Mouse (Mus musculus): ENCODE results near the gene Gdf10. TPM values are rescaled to one million over a fixed set of nuclear protein-coding genes. Genes with fewer than 3 reads are reported as not detected.

Gene Gdf10
- total RNA-seq, 2 experiments from 2014 or later = 5.4 to 5.7 TPM

- DNase-seq = no peak
These were observed 17.4 kb downstream of the Gdf10 start, which contains the start of gene Gdf2 for GRCm38 (mm10) chr14:33940739-33941138. Gene Gdf2, plus strand, starts transcription at chr14:33941039.

- no peak for DNase-seq
These were observed 18.8 kb downstream of the Gdf10 start for GRCm38 (mm10) chr14:33942222-33942621.

GRCm38 (mm10) chr14:33946125-33946524 is 22.7 kb downstream of the Gdf10 start:
- no peak for DNase-seq

- DNase-seq = no peak
These were observed 29.0 kb downstream of the Gdf10 start for GRCm38 (mm10) chr14:33952233-33952981.

DNA sequence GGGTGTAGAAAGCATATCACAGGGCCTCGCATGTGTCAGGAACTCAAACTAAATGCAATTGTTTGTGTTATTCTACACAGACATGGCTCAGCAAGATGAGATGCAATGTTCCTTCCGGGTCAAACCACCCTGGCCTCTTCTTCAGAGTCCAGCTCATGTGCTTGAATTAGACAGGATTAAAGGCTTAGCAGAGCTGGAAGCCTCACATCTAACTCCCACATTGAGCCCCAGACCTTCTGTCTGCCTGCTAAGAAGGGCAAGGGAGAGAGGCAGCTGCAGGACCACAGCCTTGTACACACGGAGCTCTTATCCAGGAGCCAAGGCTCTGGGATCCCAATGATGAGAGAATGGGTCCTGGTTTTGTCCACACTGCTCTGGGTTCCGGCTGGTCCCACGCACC is 30.4 kb downstream of the Gdf10 start, which contains the start of gene Rbp3:
TSS of gene Rbp3 (plus strand) at position 243 of the 400 bp plus-strand sequence.
- no peak for DNase-seq

DNA sequence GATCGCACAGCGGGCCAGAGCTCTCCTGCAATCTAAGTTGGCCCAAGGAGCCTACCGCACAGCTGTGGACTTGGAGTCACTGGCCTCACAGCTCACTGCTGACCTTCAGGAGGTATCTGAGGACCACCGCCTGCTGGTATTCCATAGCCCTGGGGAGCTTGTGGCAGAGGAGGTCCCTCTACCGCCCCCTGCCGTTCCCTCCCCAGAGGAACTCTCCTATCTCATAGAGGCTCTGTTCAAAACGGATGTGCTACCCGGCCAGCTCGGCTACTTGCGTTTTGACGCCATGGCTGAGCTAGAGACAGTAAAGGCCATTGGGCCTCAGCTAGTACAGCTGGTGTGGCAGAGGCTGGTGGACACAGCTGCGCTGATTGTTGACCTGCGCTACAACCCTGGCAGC is 32.7 kb downstream of the Gdf10 start:
- no peak for DNase-seq

- DNase-seq = no peak
These were observed 34.8 kb downstream of the Gdf10 start for GRCm38 (mm10) chr14:33958186-33958585.

- no peak for DNase-seq
These were observed 35.5 kb downstream of the Gdf10 start for GRCm38 (mm10) chr14:33958841-33959240.

DNA sequence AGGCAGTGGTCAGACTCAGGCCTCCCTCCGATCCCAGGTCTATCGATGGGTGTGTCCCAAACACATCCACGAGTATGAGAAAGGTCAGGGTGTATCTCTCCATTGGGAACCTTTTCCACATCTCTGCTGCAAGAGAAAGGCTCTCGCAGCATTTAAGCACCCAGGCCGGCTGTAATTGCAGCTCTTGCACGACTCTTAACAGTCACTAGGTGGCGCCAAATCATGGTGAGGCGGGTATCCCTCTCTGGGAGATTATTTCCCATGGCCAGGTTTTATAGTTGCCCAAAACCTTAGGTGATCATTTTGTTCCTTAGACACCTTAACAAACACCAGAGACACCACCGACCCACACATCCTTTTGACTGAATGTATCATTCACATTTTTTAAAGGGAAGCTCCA is 36.0 kb downstream of the Gdf10 start:
- peak; percentile 46 to 59 for DNase-seq

- no peak for DNase-seq
These were observed 42.3 kb downstream of the Gdf10 start for GRCm38 (mm10) chr14:33965675-33966074.

- no peak for DNase-seq
These were observed 49.3 kb downstream of the Gdf10 start for GRCm38 (mm10) chr14:33972679-33973078.

GRCm38 (mm10) chr14:33974752-33975151 is 51.4 kb downstream of the Gdf10 start:
- DNase-seq = no peak

DNA sequence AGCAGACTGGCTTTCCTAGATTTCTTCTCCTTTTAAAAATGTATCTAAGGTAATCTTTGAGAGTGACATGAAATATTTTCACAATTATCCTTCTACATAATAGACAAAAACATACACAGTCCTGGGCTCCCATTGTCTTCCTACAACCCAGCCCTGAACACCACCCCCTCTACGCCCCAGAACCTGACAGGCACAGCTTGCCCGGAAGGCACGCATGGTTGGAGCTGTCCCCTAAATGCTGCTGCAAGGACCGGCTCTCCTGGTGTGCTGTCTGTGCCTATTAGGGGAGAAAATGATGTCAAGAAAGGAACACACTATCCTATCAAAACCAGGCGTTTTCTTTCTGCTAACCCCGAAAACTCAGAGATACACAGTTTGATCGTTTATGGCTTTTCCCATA is 54.4 kb downstream of the Gdf10 start:
- no peak for DNase-seq

DNA sequence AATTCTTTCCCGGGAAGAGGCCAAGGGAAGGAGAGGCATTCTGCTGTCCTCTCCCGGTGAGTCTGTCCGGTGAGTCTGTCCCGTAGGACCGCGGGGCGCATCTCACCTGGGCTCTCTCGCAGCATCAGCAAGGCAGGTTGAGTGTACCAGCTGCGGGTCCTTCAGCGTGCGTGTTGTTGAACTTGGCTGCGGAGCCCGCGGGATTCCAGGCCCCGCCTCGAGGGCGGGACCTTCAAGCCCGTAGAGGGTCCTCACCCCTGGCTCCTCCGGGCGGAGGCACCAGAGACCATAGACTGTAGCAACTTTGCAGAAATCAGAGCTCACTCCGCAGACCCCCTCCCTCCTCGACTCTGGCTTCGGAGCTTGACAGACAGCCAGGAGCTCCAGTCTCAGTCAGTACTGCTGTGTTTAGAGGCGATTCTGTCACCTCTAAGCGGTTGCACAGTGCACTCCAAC is 55.2 kb downstream of the Gdf10 start, which contains the start of gene Zfp488:
TSS of gene Zfp488 (minus strand) at position 161 of the 456 bp plus-strand sequence.
- peak in 1 of 2 experiments; percentile 16 for DNase-seq

Other genes with a start within 250 kb of the Gdf10 start
- not detected for gene Gdf2, start 17.5 kb downstream of the Gdf10 start, total RNA-seq (2021)
- under 1 TPM in 1 of 2 experiments, not detected in 1; 0.08 TPM for gene Rbp3, start 30.4 kb downstream of the Gdf10 start, total RNA-seq (2021)
- 1 to 10 TPM; 5.4 to 5.7 TPM for gene Zfp488, start 55.2 kb downstream of the Gdf10 start, total RNA-seq (2021)
- gene Gm30083, start 91.6 kb downstream of the Gdf10 start, total RNA-seq (2021) = not detected
- not detected for gene Gm5460, start 93.2 kb downstream of the Gdf10 start, total RNA-seq (2021)
- not detected for gene Antxrl, start 129.1 kb downstream of the Gdf10 start, total RNA-seq (2021)
- gene Anxa8, start 162.4 kb downstream of the Gdf10 start, total RNA-seq (2021) = under 1 TPM in 1 of 2 experiments, not detected in 1; 0.20 TPM
- gene A630023A22Rik, start 179.2 kb downstream of the Gdf10 start, total RNA-seq (2021) = not detected
- not detected for gene Npy4r, start 228.9 kb downstream of the Gdf10 start, total RNA-seq (2021)

All from layer of hippocampus, postnatal 36 days (tissue).